Mouse (Mus musculus): ENCODE measurements around the gene Myl6.

- TF ChIP-seq POLR2A (IDR thresholded peaks at IDR 0.05; ENCODE audit: control insufficient read depth, extremely low read depth, insufficient read depth, low read length, poor library complexity) (no peak), CTCF (IDR thresholded peaks at IDR 0.05; ENCODE audit: borderline replicate concordance, control insufficient read depth, extremely low read depth, insufficient read depth, low read length, poor library complexity) (no peak)
Observed at GRCm38 (mm10) chr10:128458348-128458718, 35.6 kb downstream of the Myl6 start.
